Mouse (Mus musculus) cerebellum, postnatal 14 days (tissue): ENCODE measurements around the gene Fam219a.
A peak's percentile ranks its signal among the peaks of the same experiment; 100 is the strongest.

Source experiments
- DNase-seq, 2 experiments: peaks; one replicate each; pipeline ENCODE4 v3.0.0; 2021; ENCODE audit warnings: mixed read lengths in 2 of 2

The Fam219a gene

DNA sequence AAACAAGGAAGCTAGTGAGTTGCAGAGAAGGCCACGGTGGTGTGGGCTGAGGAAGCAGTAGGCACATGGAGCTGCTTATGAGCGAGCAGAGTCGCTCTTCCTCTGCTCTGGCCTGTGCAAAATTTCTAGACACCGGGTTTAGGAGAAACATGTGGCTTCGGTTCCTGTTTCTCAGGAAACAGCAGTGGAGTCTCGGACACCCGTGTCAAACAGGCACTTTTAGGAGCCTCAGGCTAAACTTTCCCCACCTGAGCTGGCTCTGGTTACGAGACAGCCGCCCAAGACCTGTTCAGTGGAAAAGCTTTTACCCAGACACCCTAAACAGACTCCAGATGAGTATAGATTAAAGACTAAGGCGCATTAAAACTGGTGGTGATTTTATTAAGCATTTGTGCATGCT lies 100.1 kb downstream of the Fam219a start:
- DNase-seq, result no peak

DNA sequence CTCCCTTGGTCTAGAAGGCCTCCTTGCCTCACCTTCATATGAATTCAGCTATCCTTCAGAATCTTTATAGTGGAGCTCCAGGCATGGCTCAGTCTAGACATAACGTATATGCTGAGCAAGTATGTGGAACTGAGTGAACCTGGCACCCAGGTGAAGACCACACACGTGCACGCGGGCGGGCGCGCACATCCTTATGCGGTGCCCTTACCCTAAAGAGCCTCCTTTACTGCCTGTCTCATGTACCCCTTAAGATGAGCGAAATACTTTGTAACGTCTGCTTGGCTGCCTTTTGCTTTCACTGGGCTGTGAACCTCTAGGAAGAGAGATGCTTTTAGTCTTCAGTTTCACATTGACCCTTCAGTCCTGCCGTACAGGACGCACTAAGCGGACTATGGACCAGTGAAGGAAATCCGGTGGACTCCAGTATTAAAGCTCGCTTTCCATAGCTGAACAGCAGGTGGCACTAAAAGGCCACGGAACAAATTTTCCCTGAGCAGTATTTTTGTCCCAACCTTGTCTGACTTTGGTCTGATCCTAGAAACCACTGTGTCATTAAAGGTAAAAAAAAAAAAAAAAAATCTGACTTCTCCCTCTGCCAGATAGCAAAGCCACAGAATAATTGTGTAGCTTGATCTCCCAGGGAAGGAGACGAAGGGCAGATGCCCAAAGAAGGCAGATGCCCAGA lies 100.8 kb downstream of the Fam219a start:
- DNase-seq, result peak; percentile 81 to 84
